Mouse (Mus musculus) monocyte, adult 5-6 weeks (primary cell): ENCODE data around the gene Epha3. TPM values are rescaled to one million over a fixed set of nuclear protein-coding genes. Genes with fewer than 3 reads are reported as not detected.

ENCODE experiments used
- ATAC-seq: fragments of 153-309, 156-312 bp; replicated peaks from 2 replicates; pipeline ENCODE4 v1.8.0; 2017; ENCODE audit warnings: mild to moderate bottlenecking; ENCODE audit not compliant: low TSS enrichment, insufficient number of reproducible peaks, severe bottlenecking, poor library complexity, low FRiP score
- total RNA-seq: library from RNA; stranded (forward); fragments of 200-1000, 200-491, 200-594 nt; gene quantifications from 3 replicates; pipeline ENCODE4 v1.2.3, GENCODE M21; 2017

The Epha3 gene
- total RNA-seq, 1 experiment from 2014 or later = not detected

- ATAC-seq = no peak
Observed at GRCm38 (mm10) chr16:63794292-63794691, 69.7 kb downstream of the Epha3 start.

DNA sequence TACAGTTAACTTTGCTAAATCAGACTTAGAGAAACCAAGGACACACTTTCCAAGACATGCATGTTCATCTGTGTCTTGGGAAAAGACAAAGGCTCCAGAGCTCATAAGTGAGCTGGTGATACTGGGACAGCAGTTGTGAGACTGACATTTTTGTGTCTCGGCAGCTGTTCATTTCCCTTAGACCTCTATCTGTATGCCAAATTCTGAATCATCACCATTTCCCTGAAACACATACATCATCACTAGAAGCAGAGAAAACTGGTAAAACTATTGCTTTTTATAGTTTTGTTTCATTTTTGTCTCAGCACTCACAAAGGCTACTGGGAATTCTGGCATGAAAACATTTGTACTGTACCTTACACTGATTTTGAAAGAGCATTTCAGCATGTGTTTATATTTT, 70.2 kb downstream of the Epha3 start:
- ATAC-seq = no peak

- ATAC-seq = no peak
Observed at GRCm38 (mm10) chr16:63792084-63792483, 71.9 kb downstream of the Epha3 start.

DNA sequence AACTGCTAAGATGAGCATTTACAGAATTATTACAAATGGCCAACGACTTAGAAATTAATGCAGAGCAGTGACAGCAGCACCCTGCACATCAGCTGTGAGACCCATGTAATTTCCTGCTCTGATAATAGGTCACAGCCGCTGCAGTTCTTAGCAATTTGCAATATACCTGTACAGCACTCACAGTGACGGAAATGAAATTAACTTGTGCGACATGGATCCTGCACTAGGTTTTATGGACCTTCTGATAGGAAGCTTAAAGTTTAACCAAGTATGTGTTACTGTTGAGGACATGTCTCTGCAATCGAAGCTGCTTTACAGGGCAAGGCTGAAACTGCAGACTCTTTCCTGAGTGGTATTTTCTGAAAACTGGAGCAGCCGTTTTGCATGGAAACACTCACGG, 80.4 kb downstream of the Epha3 start:
- ATAC-seq = no peak

- ATAC-seq = no peak
Observed at GRCm38 (mm10) chr16:63782101-63782500, 81.9 kb downstream of the Epha3 start.

DNA sequence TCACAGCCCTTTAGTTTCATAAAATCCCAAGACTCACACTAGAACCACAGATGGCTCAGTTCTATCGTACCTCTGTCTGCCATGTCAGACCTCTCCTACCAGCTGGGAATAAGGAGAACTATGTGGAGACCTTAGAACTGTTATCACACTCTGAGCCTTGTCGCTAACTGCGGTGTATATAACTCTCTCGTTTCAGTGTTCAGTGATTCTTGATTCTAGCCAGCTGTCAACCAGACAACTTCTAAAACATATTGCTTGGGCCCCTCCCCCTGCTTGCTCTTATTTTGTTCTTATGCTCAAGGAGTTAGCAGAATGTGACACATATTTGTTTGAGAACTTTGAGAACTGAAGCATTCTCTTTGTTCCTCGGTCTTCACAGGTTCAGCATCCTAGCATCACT, 83.8 kb downstream of the Epha3 start:
- ATAC-seq = no peak

DNA sequence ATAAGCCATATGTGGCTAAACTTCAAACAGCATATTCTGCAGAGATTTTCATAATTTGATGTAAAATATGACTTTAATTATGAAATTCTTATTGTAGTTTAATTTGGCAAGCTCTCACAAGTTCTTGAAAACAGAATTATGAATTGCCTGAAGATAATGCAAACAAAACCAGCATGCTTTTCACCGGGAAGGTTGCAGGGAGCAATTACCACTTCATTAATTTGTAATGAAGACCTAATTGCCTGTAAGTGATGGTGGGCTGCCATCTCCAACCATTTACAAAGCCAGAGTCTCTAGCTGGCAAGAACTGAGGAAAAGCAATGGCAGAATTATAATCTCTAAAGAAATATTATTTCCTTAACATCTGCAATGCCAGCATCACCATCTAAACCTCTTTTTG, 86.2 kb downstream of the Epha3 start:
- no peak for ATAC-seq

GRCm38 (mm10) chr16:63772566-63772965, 91.4 kb downstream of the Epha3 start:
- ATAC-seq = no peak

DNA sequence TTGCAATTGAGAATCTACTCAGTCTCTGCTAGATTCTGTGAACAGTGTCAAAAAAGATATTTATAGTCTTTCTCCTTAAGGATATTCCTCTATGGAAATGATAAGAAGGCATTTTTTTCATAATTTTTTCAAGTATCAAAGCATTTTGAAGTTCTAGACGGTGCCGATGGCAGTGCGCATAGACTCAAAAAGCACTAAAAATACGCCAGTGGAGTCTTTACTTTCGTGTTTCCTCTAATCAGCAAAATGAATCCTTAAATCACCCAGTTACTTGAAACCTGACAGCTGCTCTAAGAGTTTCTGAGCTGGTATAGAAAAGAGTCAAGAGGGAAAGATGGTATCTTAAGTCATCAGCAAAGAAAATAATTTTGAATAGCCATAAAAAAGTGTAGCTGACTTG, 96.4 kb downstream of the Epha3 start:
- ATAC-seq = no peak

- no peak for ATAC-seq
Observed at GRCm38 (mm10) chr16:63761177-63761576, 102.8 kb downstream of the Epha3 start.

DNA sequence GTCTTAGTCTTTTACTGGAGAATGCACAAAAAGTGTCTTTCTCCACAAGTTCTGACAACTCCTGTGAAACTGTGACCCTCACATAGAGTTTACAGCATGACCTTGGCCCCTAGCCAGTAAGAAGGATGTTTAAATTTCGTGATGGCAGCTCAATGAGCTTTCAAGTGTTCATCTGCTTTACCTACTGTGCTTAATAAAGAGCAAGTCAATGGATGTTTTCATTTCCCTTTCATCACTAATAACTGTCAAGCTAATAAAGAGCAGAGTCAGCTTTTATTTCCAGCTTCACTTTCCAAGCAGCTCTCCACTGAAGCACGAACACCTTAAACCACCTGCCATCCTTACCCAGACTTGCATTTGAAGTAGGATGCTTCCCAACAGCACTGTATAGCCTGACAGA, 103.9 kb downstream of the Epha3 start:
- ATAC-seq = no peak

- no peak for ATAC-seq
Observed at GRCm38 (mm10) chr16:63753052-63753451, 110.9 kb downstream of the Epha3 start.

DNA sequence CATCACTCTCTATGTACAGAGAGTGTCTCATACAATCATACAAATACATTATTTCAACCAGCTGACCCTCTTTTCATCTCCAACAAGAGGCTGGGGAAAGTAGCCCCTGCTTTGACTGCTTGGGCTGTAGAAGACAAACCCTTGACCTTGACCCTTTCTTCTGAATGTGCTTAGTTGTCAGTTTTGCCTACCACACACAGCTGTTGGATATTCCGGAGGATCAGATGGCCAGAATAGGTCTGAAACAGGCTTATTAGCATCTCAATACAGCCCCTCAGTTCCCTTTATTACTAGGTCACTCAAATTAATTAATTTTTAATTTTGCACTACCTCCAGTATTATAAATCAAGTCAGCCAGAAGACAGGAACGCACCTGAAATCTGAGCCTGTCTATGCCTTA, 116.2 kb downstream of the Epha3 start:
- ATAC-seq = no peak

GRCm38 (mm10) chr16:63745465-63745864, 118.5 kb downstream of the Epha3 start:
- no peak for ATAC-seq

DNA sequence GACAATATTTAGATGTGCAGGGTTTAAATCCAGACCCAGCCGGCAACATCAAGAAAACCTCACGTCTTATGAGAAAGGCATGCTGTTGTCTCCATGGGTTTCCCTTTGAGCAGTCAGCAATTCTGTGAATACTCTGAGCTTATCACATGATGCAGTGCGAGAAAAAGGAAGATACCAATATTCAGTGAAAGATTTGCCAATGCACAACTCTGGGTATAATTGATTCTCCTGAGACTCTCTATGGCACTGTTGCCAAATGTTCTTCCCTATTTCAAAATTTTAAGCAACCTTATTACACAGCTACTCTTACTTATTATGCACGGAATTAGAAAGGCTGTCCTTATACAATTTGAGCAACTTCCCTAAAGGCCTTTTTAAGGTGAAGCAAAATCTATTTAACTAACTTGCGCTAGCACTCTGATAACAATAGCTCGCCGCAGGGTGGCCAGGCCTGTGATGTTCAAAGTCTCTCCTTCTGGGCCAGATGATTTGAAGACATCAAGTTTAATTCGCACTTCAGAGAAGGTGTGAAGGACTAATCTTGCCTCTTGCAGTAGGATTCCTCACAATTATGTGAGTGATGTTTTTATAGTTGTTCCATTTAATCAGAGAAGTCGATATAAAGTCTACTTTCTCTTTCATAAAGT, 120.6 kb downstream of the Epha3 start:
- no peak for ATAC-seq

GRCm38 (mm10) chr16:63719235-63719634, 144.7 kb downstream of the Epha3 start:
- no peak for ATAC-seq

DNA sequence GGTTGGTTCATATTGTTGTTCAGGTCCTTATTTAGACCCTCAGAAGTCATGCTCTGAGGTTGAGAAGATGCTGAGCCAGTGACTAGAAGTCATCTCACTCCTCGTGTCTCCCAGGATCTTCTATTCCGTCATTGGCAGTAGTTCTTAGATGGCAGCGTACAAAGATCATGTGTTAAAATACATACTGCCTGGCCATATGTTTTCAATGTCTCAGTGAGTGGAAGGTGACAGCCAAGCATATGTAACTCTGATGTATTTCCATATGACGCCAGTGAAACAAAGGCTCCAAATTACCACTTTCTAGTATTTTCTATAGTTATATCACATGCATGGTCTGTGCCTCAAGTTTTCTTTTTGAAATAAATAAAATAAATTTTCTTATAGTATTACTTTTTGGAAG, 146.7 kb downstream of the Epha3 start:
- no peak for ATAC-seq

DNA sequence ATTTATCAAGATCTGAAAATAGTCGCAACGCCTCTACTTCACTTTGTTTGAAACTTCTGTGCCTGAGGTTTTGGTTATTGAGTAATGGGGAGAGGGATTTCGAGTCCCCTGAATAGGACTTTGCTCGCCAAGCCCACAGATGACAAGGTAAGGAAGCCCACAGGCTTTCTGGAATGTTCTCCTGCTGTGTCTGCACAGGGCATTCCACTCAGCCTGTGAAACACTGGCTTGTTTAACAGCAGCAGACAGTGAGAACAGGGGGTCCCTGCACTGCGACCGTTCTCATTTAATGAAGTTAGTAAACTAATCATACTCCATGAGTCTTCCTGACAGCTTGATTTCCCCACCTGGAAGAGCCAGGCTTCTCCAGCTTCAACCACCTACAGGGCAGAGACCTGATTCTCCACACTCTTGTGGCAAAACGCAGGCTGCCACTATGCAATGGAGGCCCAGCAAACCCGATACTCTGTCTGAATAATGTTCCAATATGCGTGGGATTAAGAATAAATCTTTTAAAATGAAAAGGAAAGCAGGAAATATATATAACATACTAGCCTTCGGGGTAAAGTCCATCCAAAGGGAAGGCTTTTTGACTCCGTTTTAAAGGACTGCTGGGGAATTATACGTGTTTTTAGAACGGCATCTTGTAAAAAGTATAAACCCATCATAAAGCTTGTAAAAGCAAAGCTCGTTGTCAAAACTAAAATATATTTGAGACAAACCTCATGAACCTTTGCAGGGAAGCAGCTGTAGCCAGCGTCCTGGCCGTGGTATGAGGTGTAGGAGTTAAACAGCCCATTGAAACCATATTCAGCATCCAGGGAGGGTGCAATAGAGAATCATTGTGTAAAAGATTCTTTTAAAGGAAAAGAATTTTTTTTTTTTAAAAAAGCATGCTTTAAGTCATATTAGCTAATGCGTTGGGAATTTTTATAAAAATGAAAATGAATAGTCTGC, 156.8 kb downstream of the Epha3 start:
- ATAC-seq = no peak

- ATAC-seq = no peak
Observed at GRCm38 (mm10) chr16:63689371-63689770, 174.6 kb downstream of the Epha3 start.

GRCm38 (mm10) chr16:63684211-63684610, 179.8 kb downstream of the Epha3 start:
- no peak for ATAC-seq
